Mouse (Mus musculus): ENCODE results near the gene Mfsd8. TPM values are rescaled to one million over a fixed set of nuclear protein-coding genes. Genes with fewer than 3 reads are reported as not detected.

Mfsd8 gene
- total RNA-seq, 2 experiments from 2014 or later: 16.7 to 22.1 TPM

Other genes with a start within 250 kb of the Mfsd8 start
- gene Slc25a31, start 138.0 kb downstream of the Mfsd8 start, total RNA-seq (2021): under 1 TPM in 1 of 2 experiments, not detected in 1; 0.15 TPM
- gene Hspa4l, start 102.4 kb downstream of the Mfsd8 start, total RNA-seq (2021): 100 to 1,000 TPM; 153 to 164 TPM
- 1 to 10 TPM; 4.0 to 4.2 TPM for gene Plk4, start 46.9 kb downstream of the Mfsd8 start, total RNA-seq (2021)
- gene Abhd18, start 84 bp upstream of the Mfsd8 start, total RNA-seq (2021): 10 to 100 TPM; 10.2 to 13.7 TPM
- under 1 TPM in 1 of 2 experiments, not detected in 1; 0.32 TPM for gene 1700034I23Rik, start 55.7 kb upstream of the Mfsd8 start, total RNA-seq (2021)
- gene Larp1b, start 102.9 kb upstream of the Mfsd8 start, total RNA-seq (2021): 10 to 100 TPM; 20.5 to 26.5 TPM
- 10 to 100 TPM; 59.3 to 59.9 TPM for gene Pgrmc2, start 236.2 kb upstream of the Mfsd8 start, total RNA-seq (2021)

All from left cerebral cortex, postnatal 36 days (tissue).